Mouse (Mus musculus) E14TG2a.4 (cell line): ENCODE measurements around the gene Zfp292.

Experiments used
- H3K27me3 ChIP-seq: 2 replicates; pipeline ENCODE4 v1.6.1; 2014; ENCODE audit warnings: low read length, control low read depth; ENCODE audit not compliant: insufficient read depth
- H3K36me3 ChIP-seq: 2 replicates; pipeline ENCODE4 v1.6.1; 2014; ENCODE audit warnings: low read length, control low read depth; ENCODE audit not compliant: insufficient read depth
- H3K4me1 ChIP-seq: replicated peaks from 2 replicates; pipeline ENCODE4 v1.6.1; 2014; ENCODE audit warnings: low read depth, low read length, control low read depth
- H3K4me3 ChIP-seq: replicated peaks from 2 replicates; pipeline ENCODE4 v1.5.1; 2014; ENCODE audit warnings: mild to moderate bottlenecking, low read length
- H3K9me3 ChIP-seq: 2 replicates; pipeline ENCODE4 v1.6.1; 2014; ENCODE audit warnings: low read length, control low read depth
- CTCF ChIP-seq: conservative IDR thresholded peaks from 2 replicates; pipeline ENCODE4 v1.5.1; 2014; ENCODE audit warnings: low read length
- NANOG ChIP-seq: IDR thresholded peaks from 2 replicates; pipeline ENCODE4 v1.6.1; 2014; ENCODE audit warnings: borderline replicate concordance, low read length, mixed read lengths
- POU5F1 ChIP-seq: IDR thresholded peaks from 2 replicates; pipeline ENCODE4 v1.6.1; 2014; ENCODE audit warnings: low read length, borderline replicate concordance

The Zfp292 gene

GRCm38 (mm10) chr4:34847679-34848309, 35.0 kb downstream of the Zfp292 start:
- TF ChIP-seq NANOG = no peak
- no peak for TF ChIP-seq POU5F1
- TF ChIP-seq CTCF = no peak
- no peaks in the 10 kb centered on the region for H3K27me3 ChIP-seq
- H3K36me3 ChIP-seq = peaks cover 53% of the 10 kb centered on the region
- H3K9me3 ChIP-seq = no peaks in the 10 kb centered on the region
- H3K4me3 ChIP-seq = no peak overlapping the region
- peaks cover 78% of the 10 kb centered on the region for H3K4me1 ChIP-seq

- H3K4me3 ChIP-seq = no peak overlapping the region
- H3K4me1 ChIP-seq = peaks cover 56% of the 10 kb centered on the region
- H3K36me3 ChIP-seq = peaks cover 52% of the 10 kb centered on the region
- no peak for TF ChIP-seq POU5F1
- TF ChIP-seq NANOG = no peak
- no peak for TF ChIP-seq CTCF
- no peaks in the 10 kb centered on the region for H3K9me3 ChIP-seq
- H3K27me3 ChIP-seq = no peaks in the 10 kb centered on the region
These were observed 38.9 kb downstream of the Zfp292 start for GRCm38 (mm10) chr4:34843839-34844238.

GRCm38 (mm10) chr4:34842826-34843225, 39.9 kb downstream of the Zfp292 start:
- TF ChIP-seq CTCF (no peak), NANOG (no peak), POU5F1 (no peak)
- no peaks in the 10 kb centered on the region for H3K9me3 ChIP-seq
- H3K4me3 ChIP-seq = no peak overlapping the region
- no peaks in the 10 kb centered on the region for H3K27me3 ChIP-seq
- H3K4me1 ChIP-seq = peaks cover 46% of the 10 kb centered on the region
- peaks cover 56% of the 10 kb centered on the region for H3K36me3 ChIP-seq

GRCm38 (mm10) chr4:34831496-34831895, 51.3 kb downstream of the Zfp292 start:
- Histone ChIP-seq H3K9me3 (no peaks in the 10 kb centered on the region), H3K27me3 (no peaks in the 10 kb centered on the region), H3K4me3 (no peak overlapping the region), H3K36me3 (peaks cover 67% of the 10 kb centered on the region), H3K4me1 (no peaks in the 10 kb centered on the region)
- TF ChIP-seq CTCF (no peak), NANOG (no peak), POU5F1 (no peak)

- Histone ChIP-seq H3K36me3 (peaks cover 60% of the 10 kb centered on the region), H3K27me3 (no peaks in the 10 kb centered on the region), H3K9me3 (no peaks in the 10 kb centered on the region), H3K4me1 (no peaks in the 10 kb centered on the region), H3K4me3 (no peak overlapping the region)
- TF ChIP-seq CTCF (no peak), NANOG (no peak), POU5F1 (no peak)
These were observed 53.3 kb downstream of the Zfp292 start for GRCm38 (mm10) chr4:34829456-34829855.

- Histone ChIP-seq H3K27me3 (no peaks in the 10 kb centered on the region), H3K36me3 (peaks cover 48% of the 10 kb centered on the region), H3K4me3 (no peak overlapping the region), H3K4me1 (no peaks in the 10 kb centered on the region; the same call in 1 of the 2 replicates), H3K9me3 (no peaks in the 10 kb centered on the region)
- no peak for TF ChIP-seq POU5F1
- no peak for TF ChIP-seq CTCF
- no peak for TF ChIP-seq NANOG
These were observed 58.9 kb downstream of the Zfp292 start for GRCm38 (mm10) chr4:34823901-34824300.

GRCm38 (mm10) chr4:34819904-34820303, 62.9 kb downstream of the Zfp292 start:
- Histone ChIP-seq H3K9me3 (no peaks in the 10 kb centered on the region), H3K4me1 (no peaks in the 10 kb centered on the region; the same call in 1 of the 2 replicates), H3K27me3 (no peaks in the 10 kb centered on the region), H3K36me3 (peaks cover 62% of the 10 kb centered on the region), H3K4me3 (no peak overlapping the region)
- TF ChIP-seq POU5F1 (no peak), NANOG (no peak), CTCF (no peak)

GRCm38 (mm10) chr4:34801166-34802034, 81.4 kb downstream of the Zfp292 start:
- H3K4me1 ChIP-seq = peaks cover 8% of the 10 kb centered on the region
- no peaks in the 10 kb centered on the region for H3K9me3 ChIP-seq
- no peaks in the 10 kb centered on the region for H3K27me3 ChIP-seq
- H3K36me3 ChIP-seq = peaks cover 42% of the 10 kb centered on the region
- TF ChIP-seq POU5F1 = no peak
- no peak for TF ChIP-seq NANOG
- no peak for TF ChIP-seq CTCF
- H3K4me3 ChIP-seq = no peak overlapping the region

- H3K27me3 ChIP-seq = no peaks in the 10 kb centered on the region
- peaks cover 13% of the 10 kb centered on the region for H3K36me3 ChIP-seq
- H3K9me3 ChIP-seq = no peaks in the 10 kb centered on the region
- TF ChIP-seq CTCF (no peak), POU5F1 (no peak), NANOG (no peak)
- H3K4me3 ChIP-seq = no peak overlapping the region
- peaks cover 8% of the 10 kb centered on the region for H3K4me1 ChIP-seq
These were observed 84.8 kb downstream of the Zfp292 start for GRCm38 (mm10) chr4:34798005-34798404.
